Mouse (Mus musculus) urinary bladder, postnatal 10 days (tissue): Measurements from ENCODE around the gene Ciz1.

ENCODE experiments used
- DNase-seq: peaks from one replicate; pipeline ENCODE4 v3.0.0; 2022; ENCODE audit warnings: low spot score

Gene Ciz1

DNA sequence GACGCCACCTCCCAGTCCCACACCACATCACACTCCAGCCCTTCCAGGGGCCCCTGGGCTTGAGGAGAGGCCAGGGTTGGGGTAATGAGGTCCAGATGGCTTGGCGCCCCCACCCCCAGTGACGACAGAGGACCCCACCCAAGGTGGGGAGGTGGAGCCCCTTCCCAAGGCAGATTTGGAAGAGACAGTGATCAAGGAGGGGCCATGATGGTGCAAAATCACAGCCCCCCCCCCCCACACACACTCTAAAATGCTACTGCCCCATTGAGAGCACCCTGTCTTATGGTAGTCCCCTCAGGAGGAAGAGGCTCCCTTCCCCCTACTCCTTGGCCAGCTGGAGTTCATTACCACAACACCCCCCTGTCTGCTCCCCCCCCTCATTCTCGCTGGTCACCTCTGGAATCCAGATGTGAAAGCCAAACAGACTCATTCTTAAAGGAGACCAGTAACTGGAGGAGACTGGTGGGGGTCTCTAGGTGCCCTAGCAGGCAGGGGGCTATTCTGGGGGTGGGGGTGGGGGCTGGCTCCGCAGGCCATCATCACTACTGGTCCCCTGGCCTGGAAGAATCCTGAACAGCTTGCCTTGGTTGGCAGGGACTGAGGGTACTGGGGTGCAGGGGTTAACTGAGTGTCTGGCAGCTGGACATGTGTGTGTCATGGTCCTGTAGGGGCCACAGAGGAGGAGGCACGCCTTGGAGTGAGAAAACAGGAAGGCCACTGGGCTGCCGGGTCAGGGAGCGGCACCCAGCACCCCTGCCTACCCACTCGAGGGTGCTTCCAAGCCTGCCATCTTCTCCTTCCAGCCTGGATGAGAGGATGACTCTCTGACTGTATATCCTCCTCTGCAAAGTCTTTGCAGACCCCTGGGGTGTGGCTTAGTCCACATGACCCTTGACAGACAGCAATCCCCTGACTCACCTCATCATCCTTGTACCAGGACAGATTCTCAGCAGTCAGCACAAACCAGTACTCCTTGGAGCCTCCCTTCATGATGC is 32.2 kb upstream of the Ciz1 start:
- no peak for DNase-seq

DNA sequence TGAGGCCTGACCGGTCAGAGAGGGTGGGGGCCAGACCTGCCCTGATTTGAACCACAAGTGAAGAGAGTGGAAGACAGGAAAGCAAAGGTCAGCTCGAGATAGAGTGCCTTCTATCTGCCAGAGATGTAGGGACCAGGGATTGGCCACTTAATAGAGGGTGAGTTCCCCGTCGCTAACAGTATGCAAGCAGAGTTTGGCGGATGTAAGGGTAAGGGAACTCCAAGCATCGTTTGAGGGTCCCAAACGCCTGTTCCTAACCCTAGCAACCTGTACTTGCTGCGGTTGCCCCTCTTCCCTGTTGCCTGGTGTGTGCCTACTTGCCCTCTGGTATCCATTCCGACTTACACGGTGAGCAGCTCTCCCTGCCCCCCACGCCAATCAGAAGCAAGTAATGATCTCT is 31.4 kb upstream of the Ciz1 start:
- no peak for DNase-seq

DNA sequence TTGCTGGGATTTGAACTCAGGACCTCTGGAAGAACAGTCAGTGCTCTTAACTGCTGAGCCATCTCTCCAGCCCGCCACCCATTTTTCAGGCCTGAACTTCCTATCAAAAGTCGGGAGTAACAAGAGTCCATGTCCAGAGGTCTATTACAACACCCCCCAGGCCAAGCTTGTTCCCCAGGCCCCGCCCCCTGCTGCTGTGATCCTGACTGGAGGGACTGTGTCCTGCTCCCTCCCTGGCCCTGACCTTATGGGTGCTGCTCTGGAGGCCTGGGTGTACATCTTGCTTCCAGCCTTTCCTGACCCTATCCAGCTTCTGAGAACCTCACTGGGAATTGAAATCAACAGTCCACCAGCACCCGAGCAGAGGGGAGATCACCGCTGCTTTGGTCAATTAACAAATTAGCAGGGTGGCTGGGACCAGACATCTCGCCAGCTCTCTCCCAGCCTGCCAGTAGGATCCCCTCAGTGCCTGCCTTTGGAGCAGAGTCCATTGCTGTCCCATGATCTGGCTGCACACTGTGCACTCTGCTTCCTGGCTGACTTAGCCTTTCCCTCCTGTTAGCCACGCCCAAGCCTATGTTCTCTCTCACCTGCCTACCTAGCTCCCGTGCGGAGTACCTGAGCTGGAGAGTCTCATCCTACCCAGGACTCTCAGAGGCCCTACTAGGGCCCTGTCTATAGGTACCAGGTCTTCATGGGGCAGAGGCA is 30.4 kb upstream of the Ciz1 start:
- DNase-seq = no peak

DNA sequence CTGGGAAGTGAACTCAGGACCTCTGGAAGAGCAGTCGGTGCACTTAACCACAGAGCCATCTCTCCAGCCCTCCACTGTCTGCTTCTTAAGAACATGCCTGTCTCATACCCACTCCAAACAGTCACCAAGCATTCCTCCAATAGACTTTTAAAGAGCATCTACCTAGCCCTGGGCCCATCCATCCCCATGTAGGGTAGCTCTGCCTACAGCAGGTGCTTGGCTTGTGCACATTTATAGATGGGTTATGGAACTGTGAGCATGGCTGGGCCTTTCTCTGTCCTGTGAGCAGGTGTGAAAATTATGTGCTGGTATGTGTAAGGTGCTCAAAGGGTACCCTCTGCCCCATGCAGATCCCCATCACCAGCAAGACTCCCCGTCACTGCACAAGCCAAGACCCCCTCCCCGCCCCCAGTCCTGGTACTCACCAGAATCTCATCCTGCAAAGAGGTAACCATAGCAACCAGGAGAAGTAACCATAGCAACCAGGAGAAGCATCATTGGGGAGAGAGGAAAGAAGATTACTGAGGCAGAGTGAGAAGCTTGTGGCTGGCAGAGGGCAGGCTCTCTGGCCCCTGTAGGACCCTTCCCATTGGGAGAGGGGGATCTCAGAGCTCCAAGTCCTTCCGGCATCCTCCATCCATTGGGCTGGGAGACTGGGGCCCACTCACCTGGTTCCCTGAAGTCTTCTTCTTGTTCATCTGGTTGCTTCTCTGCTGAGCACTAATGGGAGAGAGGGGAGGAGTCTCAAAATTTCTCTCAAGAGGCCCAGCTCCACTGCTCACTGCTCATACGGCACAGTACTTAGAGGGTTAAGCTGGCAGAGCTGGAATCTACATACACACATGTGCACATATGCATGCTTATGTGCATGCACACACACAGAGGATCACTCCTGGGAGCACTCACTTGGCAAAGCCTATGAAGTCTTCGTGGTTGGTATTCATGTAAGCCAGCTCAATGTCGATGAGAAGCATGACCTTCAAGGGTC is 29.1 kb upstream of the Ciz1 start:
- DNase-seq = no peak

DNA sequence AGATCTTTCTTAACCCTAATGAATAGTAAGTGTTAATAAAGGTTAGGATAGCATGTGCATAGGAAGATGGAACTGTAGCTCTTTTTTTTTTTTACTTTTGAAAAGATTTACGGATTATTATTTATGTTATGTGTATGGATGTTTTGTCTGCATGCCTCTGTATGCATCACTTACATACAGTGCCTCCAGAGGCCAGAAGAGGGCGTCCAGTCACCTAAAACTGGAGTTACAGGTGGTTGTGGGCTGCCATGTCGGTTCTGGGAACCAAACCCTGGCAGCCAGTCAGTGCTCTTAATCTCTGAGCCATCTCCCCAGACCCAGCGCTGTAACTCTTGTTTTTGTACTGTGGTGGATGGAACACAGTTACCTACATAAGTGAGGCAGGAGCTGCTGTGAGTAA is 27.8 kb upstream of the Ciz1 start:
- no peak for DNase-seq

DNA sequence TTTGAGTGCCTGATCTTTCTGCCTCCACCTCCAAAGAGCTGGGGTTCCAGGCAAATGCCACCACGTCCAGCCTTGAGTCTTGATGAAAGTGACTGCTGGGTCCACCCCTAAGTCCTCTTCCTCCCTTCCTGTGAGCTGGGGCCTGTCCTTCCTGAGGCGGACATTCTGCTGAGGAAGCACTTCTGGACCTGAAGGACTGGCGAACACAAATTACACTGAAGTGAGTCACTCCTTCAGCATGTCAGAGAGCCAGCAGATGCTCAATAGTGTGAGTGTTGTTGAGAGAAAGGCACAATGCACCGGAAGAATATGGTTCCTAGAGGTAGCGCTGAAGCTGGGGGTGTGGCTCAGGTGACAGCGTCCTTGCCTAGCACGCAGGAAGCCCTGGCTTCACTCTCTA is 26.8 kb upstream of the Ciz1 start:
- no peak for DNase-seq

DNA sequence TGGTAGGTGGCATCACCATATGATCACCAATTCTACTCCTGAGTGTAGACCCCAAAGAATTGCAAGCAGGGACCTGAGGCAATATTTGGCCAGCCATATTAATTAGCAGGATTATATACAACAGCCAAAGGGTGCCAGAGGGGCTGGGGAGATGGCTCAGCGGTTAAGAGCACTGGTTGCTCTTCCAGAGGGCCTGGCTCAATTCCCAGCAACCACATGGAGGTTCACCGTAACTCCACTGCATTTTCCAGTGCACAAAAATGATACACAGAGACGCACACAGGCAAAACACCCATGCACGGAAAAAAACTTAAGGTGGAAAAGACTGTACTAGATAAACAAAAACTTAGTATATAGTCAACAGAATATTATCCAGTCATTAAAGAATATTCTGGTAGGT is 24.9 kb upstream of the Ciz1 start:
- DNase-seq = no peak

DNA sequence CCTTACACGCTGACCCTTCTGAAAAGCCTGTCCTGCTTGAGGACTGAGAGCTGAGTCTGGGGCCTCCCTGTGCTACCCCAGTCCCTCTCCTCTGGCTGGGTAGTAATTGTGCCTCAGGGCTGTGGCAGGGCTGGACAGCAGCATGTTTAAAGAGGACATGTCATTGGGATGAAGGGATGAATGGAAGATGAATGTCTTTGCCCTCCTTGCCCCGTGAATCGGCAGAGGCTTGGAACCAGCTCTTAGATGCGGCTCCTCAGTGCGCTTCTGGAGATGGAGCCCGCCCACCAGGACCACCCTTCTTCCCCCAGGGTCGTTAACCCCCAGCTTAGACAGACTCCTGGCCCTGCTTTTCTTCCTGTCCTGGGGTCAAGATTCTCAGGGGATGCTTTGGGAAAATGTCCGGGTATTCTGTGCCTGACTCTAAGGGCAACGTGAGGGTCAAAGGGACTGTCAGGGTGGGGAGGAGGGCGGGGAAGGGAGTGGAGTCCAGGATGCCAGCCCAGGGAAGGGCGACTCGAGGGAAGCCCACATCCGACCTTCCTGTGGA is 23.1 kb upstream of the Ciz1 start:
- no peak for DNase-seq

DNA sequence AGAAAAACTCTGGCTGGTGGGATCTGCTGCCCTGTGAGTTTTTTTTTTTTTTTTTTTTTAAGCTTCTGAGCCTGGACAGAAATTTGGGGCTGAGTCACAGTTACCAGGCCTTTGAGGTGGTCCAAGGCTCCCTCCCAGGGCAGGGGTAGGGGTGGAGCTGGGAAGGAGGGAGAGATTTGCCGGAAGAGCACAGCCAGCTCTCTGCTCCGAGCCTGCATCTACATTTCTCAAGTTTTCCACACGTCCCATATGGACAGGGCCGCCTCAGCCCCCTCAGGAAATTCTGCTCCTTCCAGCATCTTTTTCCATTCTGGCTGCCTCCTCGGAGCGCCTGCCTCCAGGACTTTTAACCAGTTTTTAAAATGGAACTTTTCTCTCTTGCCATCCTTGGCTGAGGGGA is 22.6 kb upstream of the Ciz1 start:
- no peak for DNase-seq

DNA sequence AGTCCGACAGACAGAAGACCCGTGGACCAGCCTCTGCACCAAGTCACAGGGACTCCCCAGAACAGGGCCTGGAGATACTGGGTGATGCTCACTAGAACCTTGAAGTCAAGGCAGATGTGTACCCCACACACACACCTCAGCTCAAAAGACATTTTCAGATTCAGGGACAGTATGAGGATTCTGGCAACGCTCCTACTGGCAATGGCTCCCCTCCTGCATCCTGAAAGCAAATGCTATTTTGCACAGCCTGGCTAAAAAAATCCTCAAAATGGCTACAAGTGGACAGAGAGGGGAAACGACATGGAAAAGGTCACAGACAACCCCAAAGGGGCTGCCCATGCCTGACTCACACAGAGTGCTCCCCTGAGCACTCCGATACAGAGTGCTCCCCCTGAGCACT is 20.0 kb upstream of the Ciz1 start:
- DNase-seq = no peak

DNA sequence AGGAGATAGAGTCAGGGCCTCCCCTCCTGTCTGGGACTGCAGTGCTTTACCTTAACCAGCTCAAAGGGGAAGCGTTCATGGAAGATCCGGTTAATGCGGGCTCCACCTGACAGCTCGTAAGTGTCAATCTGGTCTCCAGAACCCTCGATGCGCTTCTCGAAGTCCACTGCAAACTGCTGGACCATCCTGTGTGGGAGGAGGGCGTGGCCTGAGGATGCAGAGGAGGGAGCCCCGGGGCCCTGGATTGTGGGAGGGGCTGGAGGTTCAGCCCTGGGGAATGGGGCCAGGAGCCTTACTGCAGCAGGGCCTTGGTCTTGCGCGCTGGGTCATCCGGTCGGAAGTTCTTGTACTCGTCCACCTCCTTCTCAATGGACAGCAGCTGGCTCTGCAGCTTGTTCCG is 16.2 kb upstream of the Ciz1 start:
- no peak for DNase-seq

DNA sequence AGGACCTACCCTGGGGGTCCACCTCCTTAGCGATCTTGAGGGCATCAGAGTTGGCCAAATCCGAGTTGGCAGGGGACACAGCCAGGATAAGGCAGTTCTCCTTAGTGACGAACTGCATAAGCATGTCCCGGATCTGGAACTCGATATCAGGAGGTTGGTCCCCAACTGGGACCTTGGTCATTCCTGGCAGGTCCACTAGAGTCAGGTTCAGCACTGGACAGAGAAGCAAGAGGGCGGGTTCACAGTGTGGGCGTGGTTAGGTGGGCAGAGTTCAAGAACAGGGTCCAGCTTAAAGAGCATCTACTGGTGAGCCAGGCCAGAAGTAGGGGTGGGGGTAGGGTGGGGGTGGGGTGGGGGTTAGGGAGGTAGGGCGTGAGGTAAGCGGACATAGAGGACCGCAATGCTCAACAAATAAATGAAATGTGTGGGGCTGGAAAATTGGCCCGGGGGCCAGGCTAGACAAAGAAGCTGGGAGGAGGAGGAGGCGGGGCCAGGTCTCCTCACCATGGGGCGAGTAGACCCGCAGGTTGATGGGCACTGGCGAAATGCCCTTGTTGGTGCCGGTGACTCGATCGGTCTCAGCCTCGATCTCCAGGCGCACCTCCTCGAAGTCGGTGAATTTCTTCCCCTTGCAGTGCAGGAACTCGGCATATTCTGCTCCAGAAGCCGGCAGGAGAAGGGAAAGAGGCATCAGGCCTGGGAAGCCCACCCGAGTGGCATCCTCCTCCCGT is 12.1 kb upstream of the Ciz1 start:
- DNase-seq = no peak

DNA sequence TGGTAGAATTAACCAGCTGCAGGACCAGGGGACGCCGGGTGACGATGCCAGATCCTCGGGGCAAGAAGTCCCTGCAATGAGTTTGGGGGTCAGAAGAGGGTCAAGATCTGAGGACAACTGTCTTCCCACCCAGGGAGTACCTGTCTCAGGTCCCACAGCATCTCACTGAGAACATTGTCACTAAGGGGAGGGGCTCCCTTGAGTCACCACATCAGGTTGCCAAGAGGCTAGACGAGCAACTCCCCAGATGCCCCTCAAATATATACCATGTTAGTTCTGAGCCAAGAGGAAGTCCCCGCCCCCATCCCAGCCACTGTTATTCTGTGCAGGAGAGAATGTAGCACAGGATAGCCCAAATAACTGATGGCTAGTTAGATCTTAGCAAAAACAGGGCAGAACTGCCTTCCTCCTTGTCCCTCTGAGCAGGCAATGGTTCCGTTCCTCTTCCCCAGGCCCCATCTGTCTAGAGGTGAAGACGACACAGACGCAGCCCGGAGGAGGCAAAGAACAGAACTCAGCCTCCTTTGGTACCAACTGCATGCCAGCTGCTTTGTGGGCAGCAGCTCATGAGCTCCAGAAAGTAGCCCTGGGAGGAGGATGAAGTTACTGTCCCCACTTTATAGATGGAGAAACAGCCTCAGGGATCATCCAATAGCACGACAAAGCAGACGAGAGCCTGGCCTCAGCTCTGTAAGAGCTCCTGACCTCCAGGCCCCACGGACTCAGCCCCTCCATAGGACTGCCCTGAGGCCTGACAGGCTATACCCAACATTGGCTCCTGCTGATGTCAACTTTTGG is 11.1 kb upstream of the Ciz1 start:
- no peak for DNase-seq

DNA sequence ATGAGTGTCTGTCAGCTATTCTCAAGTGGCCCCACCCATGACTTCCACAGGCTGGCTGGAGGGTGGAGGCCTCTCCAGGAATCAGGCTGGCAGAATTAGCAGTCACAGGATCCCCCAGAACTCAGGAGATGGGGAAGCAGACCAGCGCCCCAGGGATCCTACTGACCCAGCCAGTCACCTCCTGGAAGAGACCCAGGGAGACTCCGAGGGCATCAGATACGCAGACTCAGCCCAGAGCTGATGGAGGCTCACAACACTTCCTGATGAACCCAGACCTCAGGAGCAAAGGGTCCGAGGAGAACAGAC is 10.5 kb upstream of the Ciz1 start:
- no peak for DNase-seq

DNA sequence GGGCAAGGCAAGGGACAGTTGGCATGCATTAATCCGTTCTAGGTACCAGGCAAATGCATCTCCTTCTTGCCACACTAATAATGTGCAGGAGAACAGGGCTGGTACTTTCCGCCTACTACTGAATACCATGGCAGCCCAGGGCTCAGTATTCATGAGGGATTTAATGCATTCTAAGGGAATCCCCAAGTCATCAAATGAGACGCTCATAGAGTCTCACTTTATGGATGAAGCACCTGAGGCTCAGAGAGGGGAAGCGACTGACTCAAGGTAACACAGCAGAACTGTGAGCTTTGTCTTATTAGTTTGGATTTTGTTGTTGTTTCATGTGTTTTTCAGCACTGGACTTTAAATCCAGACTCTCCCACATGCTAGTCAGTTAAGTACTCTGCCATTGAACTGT is 10.1 kb upstream of the Ciz1 start:
- no peak for DNase-seq

DNA sequence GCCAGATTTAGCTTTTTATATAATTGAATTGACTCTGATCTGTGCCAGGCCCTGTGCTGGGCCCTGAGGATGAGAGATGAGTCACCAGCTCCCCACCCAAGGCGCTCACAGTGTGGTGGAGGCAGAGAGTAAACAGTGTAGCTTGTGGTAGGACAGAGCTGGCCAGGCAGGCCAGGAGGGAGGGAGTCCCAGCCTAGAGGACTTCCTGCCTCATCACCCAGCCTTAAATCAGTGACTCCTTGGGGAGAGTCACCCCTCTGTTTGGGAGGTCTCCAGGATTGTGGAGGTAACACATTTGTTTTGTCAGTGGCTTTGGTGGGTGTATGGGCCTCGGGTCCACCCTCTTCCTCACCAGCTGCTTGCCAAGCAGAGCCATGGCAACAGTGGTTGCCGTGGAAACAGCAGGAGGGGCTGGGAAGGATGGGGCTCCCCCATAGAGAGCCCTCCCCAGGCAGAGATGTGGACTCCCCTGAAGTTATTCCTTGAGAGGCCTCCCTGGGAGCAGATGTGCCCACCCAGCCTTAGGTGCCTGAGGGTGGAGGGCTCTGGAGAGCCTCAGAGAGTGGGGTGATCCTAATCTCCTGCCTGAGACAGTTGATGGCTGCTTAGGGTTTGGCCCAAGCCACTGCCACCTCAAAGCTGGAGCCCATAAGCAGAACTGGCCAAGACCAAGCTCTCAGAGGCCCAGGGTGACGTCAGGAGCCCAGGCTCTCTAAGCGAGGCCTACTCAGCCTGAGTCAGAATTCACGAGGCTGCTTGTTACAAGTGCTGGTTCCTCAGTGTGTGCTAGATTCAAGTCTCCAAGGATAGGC is 9.4 kb upstream of the Ciz1 start:
- no peak for DNase-seq

DNA sequence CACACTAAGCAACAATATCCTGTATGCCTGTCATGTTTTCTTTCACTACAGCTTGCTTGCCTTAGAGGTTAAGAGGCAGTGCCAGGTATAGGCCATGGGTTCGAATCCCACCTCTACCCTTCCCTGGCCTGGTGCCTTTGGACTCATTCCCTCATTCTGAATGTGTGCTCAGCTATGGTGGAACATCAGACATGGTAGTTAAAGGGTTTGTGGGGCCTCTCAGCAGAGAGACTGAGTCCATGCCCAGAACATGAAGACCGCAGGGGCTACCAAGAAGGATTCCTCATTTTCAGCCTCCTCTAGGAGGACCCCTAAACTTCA is 8.8 kb upstream of the Ciz1 start:
- DNase-seq = no peak

DNA sequence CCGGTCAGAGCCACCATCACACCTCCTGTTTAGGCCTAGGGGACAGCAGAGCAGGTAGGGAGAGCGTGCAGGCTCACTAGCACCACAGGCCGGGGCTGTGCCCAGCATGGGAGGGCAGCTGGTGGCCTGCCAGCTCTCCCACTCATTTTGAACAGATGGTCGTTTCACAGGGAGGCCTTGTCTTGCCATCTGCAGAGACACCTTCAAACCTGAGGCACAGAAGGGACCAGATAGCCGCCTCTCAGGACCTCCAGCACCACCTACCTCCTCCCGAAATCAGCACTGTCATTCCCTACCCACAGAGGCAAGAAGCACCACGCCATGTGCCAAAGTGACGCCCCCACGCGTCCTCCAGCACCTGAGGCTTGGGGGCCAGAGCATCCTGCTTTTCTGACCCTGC is 8.1 kb upstream of the Ciz1 start:
- DNase-seq = no peak

DNA sequence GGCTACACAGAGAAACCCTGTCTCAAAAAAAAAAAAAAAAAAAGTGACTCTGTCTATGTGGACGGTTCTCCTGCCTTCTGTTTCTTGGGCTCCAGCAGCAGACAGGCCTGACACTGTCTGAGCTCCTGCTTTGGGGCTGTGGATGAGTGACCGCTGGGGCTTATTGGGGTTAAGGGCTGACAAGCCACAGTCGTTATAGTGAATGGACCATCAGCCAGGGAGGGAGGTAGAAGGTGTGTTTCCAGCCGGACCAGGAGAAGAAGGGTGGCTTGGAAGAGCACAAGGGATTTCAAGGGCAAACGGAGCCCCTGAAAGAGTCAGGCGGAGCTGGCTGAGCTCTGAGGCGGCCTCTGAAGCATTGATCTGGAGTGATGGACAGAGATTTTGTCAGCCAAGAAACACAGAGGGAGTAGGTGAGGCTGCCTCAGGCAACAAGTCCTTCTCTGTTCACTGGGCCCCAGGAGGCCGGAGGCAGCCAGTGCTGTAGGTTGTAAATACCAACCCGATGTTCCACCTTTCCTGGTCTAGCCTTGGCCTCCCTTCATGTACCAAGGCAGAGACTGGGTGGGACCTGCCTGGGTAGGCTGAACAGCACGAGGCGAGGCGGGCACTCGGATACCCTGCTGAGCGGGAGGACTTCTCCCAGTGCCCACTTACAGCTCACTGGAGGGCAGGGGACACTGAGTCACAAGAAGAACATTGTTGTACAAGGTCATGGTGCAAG is 7.4 kb upstream of the Ciz1 start:
- no peak for DNase-seq
